Mouse (Mus musculus): ENCODE results near the gene Plaa. TPM values are rescaled to one million over a fixed set of nuclear protein-coding genes. Genes with fewer than 3 reads are reported as not detected.
"Not testable (repeated sequence)": the region's sequence is repeated elsewhere in the genome, so short reads cannot be mapped to it uniquely, and the experiment has no call there.

The Plaa gene
- total RNA-seq (2021) = 10 to 100 TPM; 55.1 to 56.6 TPM
- long read RNA-seq, experiment 1, transcript Plaa-201 (14 exons, 2,784 nt) = major isoform, 70 of 86 reads
- long read RNA-seq, experiment 1, partial matches to known transcripts = 5 of 86 reads
- long read RNA-seq, experiment 1, other reads (novel, unspliced or antisense) = 11 of 86 reads
- long read RNA-seq, experiment 2, transcript Plaa-201 (14 exons, 2,784 nt) = major isoform, 44 of 47 reads
- long read RNA-seq, experiment 2, partial matches to known transcripts = 2 of 47 reads
- long read RNA-seq, experiment 2, other reads (novel, unspliced or antisense) = 1 of 47 reads

GRCm38 (mm10) chr4:94603031-94603629, at the start of gene Plaa:
Gene Plaa (minus strand): TSS chr4:94603244.
- DNase-seq = peak; percentile 93

- not testable (repeated sequence) for DNase-seq
Measured at GRCm38 (mm10) chr4:94650426-94651175, 47.6 kb upstream of the Plaa start.

- DNase-seq = no peak
Measured at GRCm38 (mm10) chr4:94649920-94650319, 46.9 kb upstream of the Plaa start, which contains the start of gene Lrrc19. Gene Lrrc19 (minus strand): TSS chr4:94650144.

GRCm38 (mm10) chr4:94643141-94643540, 40.1 kb upstream of the Plaa start:
- DNase-seq = no peak

GRCm38 (mm10) chr4:94620077-94620476, 17.0 kb upstream of the Plaa start:
- DNase-seq = no peak

GRCm38 (mm10) chr4:94614627-94615006, 11.6 kb upstream of the Plaa start:
- DNase-seq = no peak

- peak; percentile 94 for DNase-seq
Measured at GRCm38 (mm10) chr4:94613972-94614626, 11.1 kb upstream of the Plaa start, which contains the start of gene Ift74. Gene Ift74 (plus strand): TSS chr4:94614491.

- DNase-seq = no peak
Measured at GRCm38 (mm10) chr4:94610339-94610738, 7.3 kb upstream of the Plaa start.

- no peak for DNase-seq
Measured at GRCm38 (mm10) chr4:94605591-94605990, 2.5 kb upstream of the Plaa start.

- DNase-seq = no peak
Measured at GRCm38 (mm10) chr4:94604452-94605019, 1.5 kb upstream of the Plaa start.

- peak; percentile 65 for DNase-seq
Measured at GRCm38 (mm10) chr4:94602496-94603030, 481 bp downstream of the Plaa start.

- DNase-seq = no peak
Measured at GRCm38 (mm10) chr4:94601395-94601794, 1.6 kb downstream of the Plaa start.

- DNase-seq = no peak
Measured at GRCm38 (mm10) chr4:94592709-94593108, 10.3 kb downstream of the Plaa start.

- DNase-seq = no peak
Measured at GRCm38 (mm10) chr4:94591765-94592381, 11.2 kb downstream of the Plaa start.

GRCm38 (mm10) chr4:94572677-94573076, 30.4 kb downstream of the Plaa start:
- no peak for DNase-seq

GRCm38 (mm10) chr4:94564297-94564696, 38.7 kb downstream of the Plaa start:
- DNase-seq = no peak

- DNase-seq = no peak
Measured at GRCm38 (mm10) chr4:94561954-94562648, 40.9 kb downstream of the Plaa start.

- no peak for DNase-seq
Measured at GRCm38 (mm10) chr4:94560316-94560715, 42.7 kb downstream of the Plaa start.

GRCm38 (mm10) chr4:94559266-94559665, 43.8 kb downstream of the Plaa start:
- DNase-seq = no peak

- no peak for DNase-seq
Measured at GRCm38 (mm10) chr4:94557145-94557544, 45.9 kb downstream of the Plaa start.

Data from adrenal gland, postnatal 10 days (tissue).